Mouse (Mus musculus): ENCODE data around the gene Mfap1b.

DNA sequence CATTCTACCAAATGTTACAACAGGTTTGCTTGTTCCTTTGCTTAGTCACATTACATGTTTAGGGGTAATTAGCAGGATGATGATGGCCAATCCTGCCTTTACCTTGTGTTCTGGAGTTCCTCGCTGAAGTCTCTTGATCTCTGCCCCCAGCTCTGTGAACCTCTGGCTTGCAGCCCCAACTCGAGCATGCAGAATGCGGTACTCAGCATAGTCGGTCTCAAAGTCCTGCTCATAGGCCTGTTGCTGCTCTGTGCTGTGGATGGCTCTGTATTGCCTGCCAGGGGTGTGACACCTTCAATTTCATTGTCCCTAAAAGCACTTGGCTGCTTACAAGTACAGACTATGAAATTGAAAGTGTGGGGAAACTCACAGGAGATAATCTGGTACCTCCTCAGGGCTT lies 34.1 kb downstream of the Mfap1b start:
- TF ChIP-seq POLR2A (IDR thresholded peaks at IDR 0.05; ENCODE audit: low read depth, low read length): no peak
- no peak for TF ChIP-seq CTCF (IDR thresholded peaks at IDR 0.05; ENCODE audit: extremely low read depth, insufficient read depth, insufficient read length, insufficient replicate concordance)
